Mouse (Mus musculus) neutrophil, adult 59 days (primary cell): ENCODE results near the gene Cd151. TPM values are rescaled to one million over a fixed set of nuclear protein-coding genes. Genes with fewer than 3 reads are reported as not detected.

Experiments
- total RNA-seq, 2 experiments: library from RNA; stranded (reverse); gene quantifications; 1 replicate in 1 of 2; 2 replicates in 1 of 2; pipeline ENCODE4 v1.2.4; 2023

The Cd151 gene
- total RNA-seq: 10 to 100 TPM; 12.0 to 15.6 TPM

GRCm38 (mm10) chr7:141467230-141468030, at the start of gene Cd151:
TSS of gene Cd151 (plus strand) at chr7:141467392.

GRCm38 (mm10) chr7:141429310-141429709, 37.9 kb upstream of the Cd151 start, which contains the start of gene Cend1:
TSS of gene Cend1 (minus strand) at chr7:141429491.

GRCm38 (mm10) chr7:141437178-141438120, 29.7 kb upstream of the Cd151 start, which contains the start of gene Slc25a22:
TSS of gene Slc25a22 (minus strand) at chr7:141437892.

GRCm38 (mm10) chr7:141443828-141444237, 23.4 kb upstream of the Cd151 start, which contains the start of gene Pidd1:
TSS of gene Pidd1 (minus strand) at chr7:141444025.

DNA sequence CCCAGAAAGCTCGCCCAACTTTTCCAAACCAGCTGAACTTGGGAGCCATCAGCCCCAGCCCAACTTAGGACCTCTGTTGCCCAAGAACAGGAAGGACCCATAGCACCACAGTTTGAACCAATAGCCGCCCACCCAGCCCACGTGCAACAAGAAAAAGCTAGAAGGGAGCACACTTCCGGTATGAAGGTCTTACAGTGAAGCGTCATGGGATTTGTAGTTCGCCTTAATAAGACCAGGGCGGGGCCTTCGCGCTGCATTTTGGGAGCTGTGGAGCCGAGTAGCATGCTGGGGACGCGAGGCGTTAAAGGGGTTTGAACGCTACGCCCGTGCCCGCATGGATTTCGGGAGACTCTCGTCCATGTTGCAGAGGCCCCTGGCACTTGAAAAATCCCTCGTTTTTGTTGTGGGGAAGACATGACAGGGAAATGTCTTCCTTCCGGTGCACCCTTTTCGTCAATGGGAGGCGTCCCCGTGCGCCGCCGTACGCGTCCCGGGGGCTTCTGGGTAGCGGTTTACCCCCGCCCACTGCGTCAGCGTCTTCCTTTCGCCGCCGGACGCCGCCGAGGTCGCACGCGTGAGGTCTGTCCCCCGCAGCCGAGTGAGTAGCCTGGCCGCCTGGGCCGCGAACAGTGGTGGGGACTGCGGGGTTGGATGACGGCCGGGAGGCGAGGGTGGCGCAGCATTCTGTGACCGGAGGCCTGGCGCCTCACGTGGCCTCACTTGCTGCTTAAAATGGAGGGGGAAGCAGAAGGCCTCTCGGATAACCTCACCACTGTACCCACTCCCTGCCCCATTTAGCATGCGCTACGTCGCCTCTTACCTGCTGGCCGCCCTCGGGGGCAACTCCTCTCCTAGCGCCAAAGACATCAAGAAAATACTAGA, 19.8 kb upstream of the Cd151 start, which contains the start of gene Rplp2:
Gene Rplp2 (plus strand): TSS at position 261 of the 882 bp plus-strand sequence.

DNA sequence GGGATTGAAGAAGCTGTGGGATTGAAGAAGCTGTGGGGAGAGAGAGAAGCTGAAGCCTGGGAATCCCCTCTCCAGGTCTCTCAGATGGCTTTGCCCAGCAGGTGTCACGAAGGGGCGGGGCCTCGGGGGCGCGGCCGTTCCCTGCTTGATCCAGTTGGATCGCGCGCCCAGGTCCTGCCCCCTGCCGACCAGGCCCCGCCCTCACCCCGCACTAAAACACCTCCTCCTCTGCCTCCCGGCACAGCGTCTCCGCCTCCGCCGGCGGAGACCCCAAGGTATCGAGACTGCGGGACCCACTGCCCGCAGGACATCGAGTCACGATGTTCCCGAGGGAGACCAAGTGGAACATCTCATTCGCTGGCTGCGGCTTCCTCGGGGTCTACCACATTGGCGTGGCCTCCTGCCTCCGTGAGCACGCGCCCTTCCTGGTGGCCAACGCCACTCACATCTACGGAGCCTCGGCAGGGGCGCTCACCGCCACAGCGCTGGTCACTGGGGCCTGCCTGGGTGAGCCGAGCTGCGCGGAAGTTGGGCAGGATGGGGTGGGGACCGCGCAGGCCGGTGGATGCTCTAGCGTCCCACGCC, 12.1 kb upstream of the Cd151 start, which contains the start of gene Pnpla2:
Gene Pnpla2 (plus strand): TSS at position 232 of the 585 bp plus-strand sequence.

GRCm38 (mm10) chr7:141460391-141461113, 6.6 kb upstream of the Cd151 start, which contains the start of gene Cracr2b:
TSS of gene Cracr2b (plus strand) at chr7:141461094.

DNA sequence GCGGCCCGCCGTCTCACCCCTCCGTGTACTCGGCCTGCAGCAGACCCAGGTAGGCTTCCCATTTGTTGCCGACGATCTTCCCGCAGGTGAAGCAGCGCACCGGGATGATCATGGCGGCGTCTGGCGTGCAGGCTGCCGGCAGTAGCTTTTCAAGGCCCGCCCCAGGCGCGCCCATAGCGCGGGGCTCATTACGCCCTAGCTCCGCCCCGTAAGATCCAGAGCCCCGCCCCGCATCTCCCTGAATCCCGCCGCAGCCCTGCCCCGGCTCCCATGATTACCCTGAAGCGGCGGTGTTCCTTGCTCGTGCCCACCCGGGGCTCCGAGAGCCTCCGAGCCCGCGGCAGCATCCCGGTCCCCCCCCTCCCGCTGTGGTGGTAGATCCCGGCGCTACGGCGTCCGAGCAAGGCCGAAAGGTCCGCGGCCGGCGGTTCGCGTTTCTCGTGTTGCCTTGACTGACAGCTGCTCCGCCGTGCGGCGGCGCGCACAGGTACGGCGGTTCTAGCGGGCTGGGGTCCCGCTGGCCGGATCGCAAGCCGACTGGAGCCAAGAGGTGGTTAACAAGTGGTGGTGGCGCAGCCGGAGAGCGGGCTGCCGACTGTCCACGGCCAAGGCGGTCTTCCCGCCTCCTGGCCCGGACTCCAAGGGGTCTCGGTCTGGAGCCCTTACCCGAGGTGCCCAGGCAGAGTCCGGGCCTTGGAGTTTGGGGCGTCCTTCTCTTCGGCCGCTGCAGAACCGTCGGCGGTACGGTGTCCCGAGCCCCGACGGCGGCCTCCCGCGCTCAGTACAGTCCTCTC, 8.0 kb downstream of the Cd151 start, which contains the start of the genes Polr2l and Tspan4:
Gene Polr2l (minus strand): TSS at position 122 of the 794 bp plus-strand sequence.
Gene Tspan4 (plus strand): TSS at position 230 of the 794 bp plus-strand sequence.

Other genes with a start within 250 kb of the Cd151 start
- gene Phrf1, start 238.6 kb upstream of the Cd151 start, total RNA-seq: 10 to 100 TPM; 77.4 to 85.4 TPM
- gene Irf7, start 200.9 kb upstream of the Cd151 start, total RNA-seq: 10 to 100 TPM; 27.7 to 35.2 TPM
- gene Cdhr5, start 190.6 kb upstream of the Cd151 start, total RNA-seq: not detected
- gene Sct, start 188.3 kb upstream of the Cd151 start, total RNA-seq: not detected
- not detected for gene Drd4, start 175.4 kb upstream of the Cd151 start, total RNA-seq
- gene Deaf1, start 139.7 kb upstream of the Cd151 start, total RNA-seq: 10 to 100 TPM; 29.1 to 29.5 TPM
- gene Tmem80, start 139.7 kb upstream of the Cd151 start, total RNA-seq: 10 to 100 TPM in 1 of 2 experiments, 1 to 10 TPM in 1; 9.5 to 10.8 TPM
- gene Eps8l2, start 128.5 kb upstream of the Cd151 start, total RNA-seq: under 1 TPM in 1 of 2 experiments, not detected in 1; 0.78 TPM
- 100 to 1,000 TPM; 737 to 741 TPM for gene Taldo1, start 75.2 kb upstream of the Cd151 start, total RNA-seq
- 10 to 100 TPM; 19.7 to 19.9 TPM for gene Gatd1, start 53.3 kb upstream of the Cd151 start, total RNA-seq
- gene Cend1, start 37.9 kb upstream of the Cd151 start, total RNA-seq: not detected
- gene Slc25a22, start 29.5 kb upstream of the Cd151 start, total RNA-seq: 10 to 100 TPM; 14.0 to 16.2 TPM
- 10 to 100 TPM in 1 of 2 experiments, 1 to 10 TPM in 1; 8.2 to 10.7 TPM for gene Pidd1, start 23.4 kb upstream of the Cd151 start, total RNA-seq
- 100 to 1,000 TPM; 666 to 909 TPM for gene Rplp2, start 20.0 kb upstream of the Cd151 start, total RNA-seq
- gene Pnpla2, start 12.2 kb upstream of the Cd151 start, total RNA-seq: 100 to 1,000 TPM in 1 of 2 experiments, 10 to 100 TPM in 1; 90.8 to 112 TPM
- 1 to 10 TPM; 4.0 to 9.5 TPM for gene Cracr2b, start 6.3 kb upstream of the Cd151 start, total RNA-seq
- 10 to 100 TPM in 1 of 2 experiments, 1 to 10 TPM in 1; 8.9 to 11.4 TPM for gene Polr2l, start 7.7 kb downstream of the Cd151 start, total RNA-seq
- gene Tspan4, start 7.8 kb downstream of the Cd151 start, total RNA-seq: 1 to 10 TPM; 2.2 to 3.7 TPM
- 10 to 100 TPM; 14.7 to 26.4 TPM for gene Chid1, start 72.5 kb downstream of the Cd151 start, total RNA-seq
- gene Ap2a2, start 94.8 kb downstream of the Cd151 start, total RNA-seq: 10 to 100 TPM; 89.6 to 89.9 TPM
- under 1 TPM; 0.11 to 0.53 TPM for gene Muc6, start 187.9 kb downstream of the Cd151 start, total RNA-seq
- under 1 TPM in 1 of 2 experiments, not detected in 1; 0.42 TPM for gene Muc2, start 222.9 kb downstream of the Cd151 start, total RNA-seq